Mouse (Mus musculus) intestine, postnatal 0 days (tissue): ENCODE results near the gene Dhx40. TPM values are rescaled to one million over a fixed set of nuclear protein-coding genes. Genes with fewer than 3 reads are reported as not detected.
A peak's percentile ranks its signal among the peaks of the same experiment; 100 is the strongest.
"Not testable (repeated sequence)": the region's sequence is repeated elsewhere in the genome, so short reads cannot be mapped to it uniquely, and the experiment has no call there.

Source experiments
- ATAC-seq: fragments of 200-750 bp; cut with Nextera tagmentation; 2 replicates; pipeline ENCODE4 v1.8.0; 2017; ENCODE audit warnings: mild to moderate bottlenecking, moderate TSS enrichment, moderate library complexity
- H3K27ac ChIP-seq: fragments of 300-500 bp; sonication (generic); 2 replicates; pipeline ENCODE4 v1.5.1; 2014; ENCODE audit warnings: mild to moderate bottlenecking, low read depth, low read length, moderate library complexity
- H3K27me3 ChIP-seq: fragments of 300-500 bp; sonication (generic); replicated peaks from 2 replicates; pipeline ENCODE4 v1.6.1; 2014; ENCODE audit warnings: low read length, mixed read lengths; ENCODE audit not compliant: control insufficient read depth, insufficient read depth
- H3K36me3 ChIP-seq: fragments of 300-500 bp; sonication (generic); 2 replicates; pipeline ENCODE4 v1.6.1; 2014; ENCODE audit warnings: mild to moderate bottlenecking, moderate library complexity; ENCODE audit not compliant: control insufficient read depth, insufficient read depth
- H3K4me1 ChIP-seq: fragments of 300-500 bp; sonication (generic); replicated peaks from 2 replicates; pipeline ENCODE4 v1.6.1; 2014; ENCODE audit warnings: antibody characterized with exemption, low read length, mixed read lengths; ENCODE audit not compliant: control insufficient read depth, insufficient read depth
- H3K4me2 ChIP-seq: fragments of 300-500 bp; sonication (generic); replicated peaks from 2 replicates; pipeline ENCODE4 v1.6.1; 2014; ENCODE audit warnings: low read depth, mild to moderate bottlenecking, moderate library complexity
- H3K4me3 ChIP-seq: fragments of 300-500 bp; sonication (generic); 2 replicates; pipeline ENCODE4 v1.5.1; 2014; ENCODE audit warnings: low read depth, low read length
- H3K9ac ChIP-seq: fragments of 300-500 bp; sonication (generic); 2 replicates; pipeline ENCODE4 v1.6.1; 2014; ENCODE audit warnings: mild to moderate bottlenecking, low read depth, low read length
- H3K9me3 ChIP-seq: fragments of 300-500 bp; sonication (generic); 2 replicates; pipeline ENCODE4 v1.6.1; 2016; ENCODE audit warnings: mixed run types; ENCODE audit not compliant: control insufficient read depth
- CTCF ChIP-seq: sonication (generic); IDR thresholded peaks from 2 replicates; pipeline ENCODE4 v1.5.1; 2016; ENCODE audit warnings: low read depth, mild to moderate bottlenecking, control low read depth, antibody characterized with exemption, moderate library complexity
- WGBS: fragments of 180-500 bp; shearing (Covaris S2); extraction: QIAGEN DNeasy Blood & Tissue Kit; methylation state at CpG from one replicate; pipeline ENCODE4 v1.1.7; 2014; 5-methylcytosine and 5-hydroxymethylcytosine counted together
- polyA plus RNA-seq: library from polyadenylated mRNA; unstranded; fragments of >200 nt; fragmentation: Nextera tagmentation; extraction: Ambion mirVana; gene quantifications from 2 replicates; pipeline ENCODE4 v1.2.1, GENCODE M21; 2015

The Dhx40 gene
- polyA plus RNA-seq, 1 experiment from 2014 or later: 8.4 TPM

DNA sequence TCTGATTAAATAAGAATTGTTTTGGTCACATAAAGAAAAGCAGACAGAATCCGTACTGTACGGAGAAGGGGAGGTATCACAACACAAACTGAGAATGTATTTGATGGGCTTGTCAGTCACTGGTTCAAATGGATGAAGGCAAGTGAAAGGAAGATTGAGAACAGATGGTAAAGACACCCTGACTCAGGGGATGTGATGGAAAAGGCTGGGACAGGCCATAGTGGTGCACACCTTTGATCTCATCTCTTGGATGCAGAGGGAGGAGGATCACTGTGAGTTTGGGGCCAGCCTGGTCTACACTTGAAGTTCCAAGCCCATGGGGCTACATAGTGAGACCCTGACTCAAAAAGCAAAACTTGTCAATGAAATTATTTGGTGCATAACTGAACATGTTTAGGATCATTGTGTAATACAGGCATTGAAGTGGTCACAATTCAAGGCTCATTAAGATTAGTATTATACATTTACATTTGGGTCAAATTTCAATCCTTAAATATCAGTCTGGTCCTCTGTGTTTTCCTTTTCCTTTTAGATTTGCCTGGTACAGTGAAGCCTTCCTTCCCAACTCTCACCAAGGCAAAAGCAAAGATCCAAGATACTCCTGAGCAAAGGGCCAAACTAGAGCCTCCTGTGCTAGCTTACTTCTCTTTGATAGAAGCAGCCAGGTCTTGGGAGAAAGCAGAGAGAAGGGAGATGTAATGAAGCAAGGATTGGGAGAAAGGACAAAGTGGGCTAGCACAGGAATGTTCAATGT, 3.2 kb upstream of the Dhx40 start:
- Histone ChIP-seq H3K4me2 (no peak overlapping the region), H3K9ac (no peak overlapping the region), H3K27me3 (no peaks in the 10 kb centered on the region), H3K4me3 (no peak overlapping the region), H3K27ac (no peak overlapping the region), H3K9me3 (no peaks in the 10 kb centered on the region), H3K36me3 (no peaks in the 10 kb centered on the region), H3K4me1 (no peaks in the 10 kb centered on the region)
- no peak for TF ChIP-seq CTCF
- no peak for ATAC-seq
- WGBS: 93% methylated on average over 2 of the region's 2 CpGs

- no peaks in the 10 kb centered on the region for H3K36me3 ChIP-seq
- no peak overlapping the region for H3K4me3 ChIP-seq
- H3K27ac ChIP-seq: no peak overlapping the region
- H3K4me1 ChIP-seq: no peaks in the 10 kb centered on the region
- no peak for ATAC-seq
- H3K9ac ChIP-seq: no peak overlapping the region
- TF ChIP-seq CTCF: no peak
- no peaks in the 10 kb centered on the region for H3K27me3 ChIP-seq
- 69% methylated on average over 4 of the region's 4 CpGs for WGBS
- H3K9me3 ChIP-seq: no peaks in the 10 kb centered on the region
- H3K4me2 ChIP-seq: no peak overlapping the region
Measured at GRCm38 (mm10) chr11:86809828-86810227, 2.3 kb upstream of the Dhx40 start.

- no peaks in the 10 kb centered on the region for H3K9me3 ChIP-seq
- peak overlapping the region; percentile 97 for H3K4me3 ChIP-seq
- peak overlapping the region; percentile 75 for H3K4me2 ChIP-seq
- no peaks in the 10 kb centered on the region for H3K4me1 ChIP-seq
- no peaks in the 10 kb centered on the region for H3K27me3 ChIP-seq
- H3K36me3 ChIP-seq: peaks cover 9% of the 10 kb centered on the region; the same call in 1 of the 2 replicates
- under 1% methylated on average over 25 of the region's 25 CpGs for WGBS
- TF ChIP-seq CTCF: no peak
- peak overlapping the region; percentile 69 for H3K9ac ChIP-seq
- peak overlapping the region; percentile 75 for H3K27ac ChIP-seq
- ATAC-seq: 0 out of 2 replicates have a peak, but pooled peaks have one; percentile 17
Measured at GRCm38 (mm10) chr11:86807001-86807477, 507 bp downstream of the Dhx40 start.

- Histone ChIP-seq H3K4me2 (no peak overlapping the region), H3K4me3 (no peak overlapping the region), H3K9ac (no peak overlapping the region), H3K27me3 (no peaks in the 10 kb centered on the region), H3K9me3 (no peaks in the 10 kb centered on the region), H3K4me1 (no peaks in the 10 kb centered on the region), H3K36me3 (peaks cover 30% of the 10 kb centered on the region), H3K27ac (no peak overlapping the region)
- 86% methylated on average over 1 of the region's 1 CpGs for WGBS
- ATAC-seq: no peak
- TF ChIP-seq CTCF: no peak
Measured at GRCm38 (mm10) chr11:86794161-86794560, 13.4 kb downstream of the Dhx40 start.

GRCm38 (mm10) chr11:86787436-86787835, 20.1 kb downstream of the Dhx40 start:
- H3K4me1 ChIP-seq, H3K27ac ChIP-seq, ATAC-seq, H3K9me3 ChIP-seq, H3K4me2 ChIP-seq, H3K27me3 ChIP-seq, H3K4me3 ChIP-seq, H3K9ac ChIP-seq: not testable (repeated sequence)
- 95% methylated on average over 5 of the region's 5 CpGs for WGBS
- peak; percentile 14; the same call in 1 of the 2 replicates for TF ChIP-seq CTCF
- peaks cover 27% of the 10 kb centered on the region for H3K36me3 ChIP-seq

GRCm38 (mm10) chr11:86785767-86786166, 21.8 kb downstream of the Dhx40 start:
- 92% methylated on average over 2 of the region's 2 CpGs for WGBS
- no peaks in the 10 kb centered on the region for H3K4me1 ChIP-seq
- ATAC-seq: no peak
- peaks cover 27% of the 10 kb centered on the region for H3K36me3 ChIP-seq
- H3K27ac ChIP-seq: no peak overlapping the region
- H3K4me2 ChIP-seq: no peak overlapping the region
- no peak overlapping the region for H3K9ac ChIP-seq
- H3K9me3 ChIP-seq: no peaks in the 10 kb centered on the region
- TF ChIP-seq CTCF: no peak
- no peaks in the 10 kb centered on the region for H3K27me3 ChIP-seq
- no peak overlapping the region for H3K4me3 ChIP-seq
